Mouse (Mus musculus) cerebellum, adult 2 months (tissue): ENCODE measurements around the gene Car5a. TPM values are rescaled to one million over a fixed set of nuclear protein-coding genes. Genes with fewer than 3 reads are reported as not detected.

Experiments
- DNase-seq, 2 experiments: peaks; one replicate each; pipeline ENCODE4 v3.0.0; 2021
- H3K27ac ChIP-seq: fragments of 200-500 bp; 2 replicates; pipeline ENCODE4 v1.5.1; 2012; ENCODE audit warnings: low read length, control low read depth, inconsistent platforms; ENCODE audit not compliant: insufficient read depth
- H3K27me3 ChIP-seq: fragments of 200-500 bp; 2 replicates; pipeline ENCODE4 v1.6.1; 2012; ENCODE audit warnings: inconsistent platforms, mild to moderate bottlenecking, low read length, moderate library complexity; ENCODE audit not compliant: control insufficient read depth, insufficient read depth
- H3K4me1 ChIP-seq: fragments of 200-500 bp; 2 replicates; pipeline ENCODE4 v1.6.1; 2011; ENCODE audit warnings: low read length; ENCODE audit not compliant: control insufficient read depth, insufficient read depth
- H3K4me3 ChIP-seq: fragments of 200-500 bp; replicated peaks from 2 replicates; pipeline ENCODE3; 2011; ENCODE audit warnings: mild to moderate bottlenecking, low read depth, low read length, control low read depth; ENCODE audit not compliant: insufficient read depth
- CTCF ChIP-seq: fragments of 200-500 bp; IDR thresholded peaks from 2 replicates; pipeline ENCODE4 v1.5.1; 2011; ENCODE audit warnings: low read depth, mild to moderate bottlenecking, control low read depth, low read length, moderate library complexity, borderline replicate concordance; ENCODE audit not compliant: insufficient read depth
- POLR2A ChIP-seq: fragments of 200-500 bp; IDR thresholded peaks from 2 replicates; pipeline ENCODE4 v1.6.1; 2011; ENCODE audit warnings: low read length, control low read depth, borderline replicate concordance; ENCODE audit not compliant: insufficient read depth
- WGBS: fragments of 180-500 bp; shearing (Covaris S2); methylation state at CpG from one replicate; pipeline ENCODE4 v1.1.7; 2018; 5-methylcytosine and 5-hydroxymethylcytosine counted together
- polyA plus RNA-seq: library from polyadenylated mRNA; depleted of rRNA; stranded (reverse); fragments of >200 nt; gene quantifications from 2 replicates; pipeline ENCODE4 v1.2.3, GENCODE M21; 2012

Gene Car5a
- polyA plus RNA-seq, 1 experiment: 0.59 TPM

- H3K27me3 ChIP-seq: no peaks in the 10 kb centered on the region
- peaks cover 14% of the 10 kb centered on the region for H3K4me1 ChIP-seq
- TF ChIP-seq CTCF (no peak), POLR2A (no peak)
- H3K27ac ChIP-seq: no peak overlapping the region
- no peak for DNase-seq
- no peak overlapping the region for H3K4me3 ChIP-seq
- WGBS: 73% methylated on average over 14 of the region's 14 CpGs
Observed at GRCm38 (mm10) chr8:121936391-121936790, 8.3 kb downstream of the Car5a start.

DNA sequence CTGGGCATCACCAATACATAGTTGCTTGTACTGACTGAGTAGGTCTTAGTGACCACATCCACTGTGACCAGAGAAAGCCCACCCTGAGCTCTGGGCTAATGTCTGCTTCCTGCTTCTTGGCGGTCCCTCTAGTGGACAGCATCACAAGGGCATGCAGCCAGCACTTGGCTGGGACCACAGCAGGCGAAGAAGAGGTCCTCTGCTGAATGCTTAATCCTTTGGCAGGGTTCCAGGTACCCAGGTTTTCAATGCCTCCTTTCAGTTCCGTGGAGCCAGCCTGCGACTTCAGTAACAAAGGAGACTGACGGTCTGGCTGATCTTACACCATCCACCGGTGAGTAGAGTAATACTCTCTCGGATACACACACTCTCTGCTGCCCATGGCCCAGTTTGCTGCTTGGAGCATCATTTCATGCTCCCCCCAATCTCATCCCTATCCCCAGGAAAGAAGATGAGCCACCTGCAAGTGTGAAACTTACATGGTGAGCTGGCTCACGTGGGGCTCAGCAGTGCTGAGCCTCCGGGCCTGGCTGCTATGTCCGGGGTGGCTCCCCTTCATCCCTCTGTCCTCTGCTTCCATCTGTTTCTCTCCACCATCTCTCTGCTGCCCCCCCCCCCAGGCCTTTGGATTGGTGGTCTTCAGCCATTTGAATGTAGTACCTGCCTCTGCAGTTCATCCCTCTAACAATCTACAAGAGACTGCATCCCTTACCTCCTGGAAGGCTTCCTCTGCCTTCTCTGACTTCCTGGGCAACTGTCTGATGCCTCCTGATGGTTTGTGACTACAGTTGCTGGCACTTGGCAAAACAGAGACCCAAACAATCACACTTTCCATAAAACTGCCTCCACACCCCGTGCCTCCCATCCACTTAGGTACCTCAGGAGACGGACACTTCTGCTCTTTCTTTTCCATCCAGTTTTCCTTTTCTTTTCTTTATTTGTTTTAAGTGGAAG lies 9.1 kb downstream of the Car5a start:
- WGBS: 22% methylated on average over 12 of the region's 12 CpGs
- no peaks in the 10 kb centered on the region for H3K27me3 ChIP-seq

DNA sequence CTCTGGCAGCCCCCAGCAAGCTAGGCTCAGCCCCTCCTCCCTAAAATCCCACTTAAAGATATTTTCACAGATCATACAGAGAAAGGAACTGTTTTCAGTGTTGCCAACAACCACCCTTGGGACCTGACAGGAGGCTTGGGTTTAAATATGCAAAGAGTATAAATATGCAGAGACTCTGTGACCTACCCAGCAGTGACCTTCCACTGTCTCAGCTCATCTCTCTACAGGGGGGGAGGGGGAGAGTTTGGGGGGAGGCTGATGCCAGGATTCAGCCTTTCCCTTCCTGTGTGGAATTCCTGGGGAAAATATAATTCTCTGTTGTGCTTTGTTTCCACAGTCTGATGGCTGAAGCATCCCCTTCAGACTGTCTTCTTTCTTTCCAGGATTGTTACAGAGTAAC lies 9.8 kb downstream of the Car5a start:
- no peak for TF ChIP-seq POLR2A
- TF ChIP-seq CTCF: no peak
- H3K4me1 ChIP-seq: peaks cover 14% of the 10 kb centered on the region
- no peaks in the 10 kb centered on the region for H3K27me3 ChIP-seq
- no peak for DNase-seq
- no peak overlapping the region for H3K27ac ChIP-seq
- H3K4me3 ChIP-seq: no peak overlapping the region

More for the DNA sequence above, 9.1 kb downstream of the Car5a start:
- Histone ChIP-seq H3K27ac (peak overlapping the region; percentile 19; the same call in 1 of the 2 replicates), H3K4me1 (peaks cover 14% of the 10 kb centered on the region), H3K4me3 (no peak overlapping the region)
- peak; percentile 78 to 86 for DNase-seq
- TF ChIP-seq POLR2A (no peak), CTCF (peak; percentile 45; the same call in 1 of the 2 replicates)

DNA sequence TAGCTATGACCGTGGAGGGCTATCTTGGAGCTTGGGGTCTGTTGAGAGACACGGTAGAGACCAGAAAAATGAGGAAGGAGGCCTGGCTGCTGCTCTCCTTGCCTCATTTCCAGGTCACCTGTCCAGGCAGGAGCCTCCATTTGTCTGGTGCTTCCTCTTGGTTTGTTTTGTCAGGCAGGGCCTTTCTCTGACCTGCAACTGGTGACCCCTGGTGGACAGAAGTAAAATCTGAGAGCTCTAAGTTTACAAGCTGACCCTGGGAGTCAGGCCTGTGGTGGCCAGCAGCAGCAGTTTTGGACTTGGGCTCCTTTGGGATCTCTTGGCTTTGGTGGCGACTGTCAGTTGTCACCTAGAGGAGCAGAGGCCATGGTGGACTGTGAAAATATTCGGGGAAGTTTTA lies 10.2 kb downstream of the Car5a start:
- 52% methylated on average over 4 of the region's 4 CpGs for WGBS
- TF ChIP-seq POLR2A (no peak), CTCF (peak; percentile 28; the same call in 1 of the 2 replicates)
- peak; percentile 36 to 44 for DNase-seq

GRCm38 (mm10) chr8:121932668-121933520 lies 11.8 kb downstream of the Car5a start:
- WGBS: 83% methylated on average over 14 of the region's 14 CpGs
- H3K27me3 ChIP-seq: no peaks in the 10 kb centered on the region
- no peak for TF ChIP-seq CTCF
- TF ChIP-seq POLR2A: no peak
- H3K4me1 ChIP-seq: peaks cover 14% of the 10 kb centered on the region
- H3K4me3 ChIP-seq: no peak overlapping the region
- no peak overlapping the region for H3K27ac ChIP-seq
- no peak for DNase-seq

More for the DNA sequence above, 10.2 kb downstream of the Car5a start:
- Histone ChIP-seq H3K4me1 (peaks cover 14% of the 10 kb centered on the region), H3K27ac (no peak overlapping the region), H3K27me3 (no peaks in the 10 kb centered on the region), H3K4me3 (no peak overlapping the region)

GRCm38 (mm10) chr8:121932026-121932667 lies 12.6 kb downstream of the Car5a start:
- H3K27me3 ChIP-seq: no peaks in the 10 kb centered on the region
- H3K27ac ChIP-seq: no peak overlapping the region
- TF ChIP-seq POLR2A (no peak), CTCF (no peak)
- H3K4me3 ChIP-seq: no peak overlapping the region
- no peak for DNase-seq
- WGBS: 83% methylated on average over 12 of the region's 12 CpGs
- H3K4me1 ChIP-seq: peaks cover 14% of the 10 kb centered on the region

DNA sequence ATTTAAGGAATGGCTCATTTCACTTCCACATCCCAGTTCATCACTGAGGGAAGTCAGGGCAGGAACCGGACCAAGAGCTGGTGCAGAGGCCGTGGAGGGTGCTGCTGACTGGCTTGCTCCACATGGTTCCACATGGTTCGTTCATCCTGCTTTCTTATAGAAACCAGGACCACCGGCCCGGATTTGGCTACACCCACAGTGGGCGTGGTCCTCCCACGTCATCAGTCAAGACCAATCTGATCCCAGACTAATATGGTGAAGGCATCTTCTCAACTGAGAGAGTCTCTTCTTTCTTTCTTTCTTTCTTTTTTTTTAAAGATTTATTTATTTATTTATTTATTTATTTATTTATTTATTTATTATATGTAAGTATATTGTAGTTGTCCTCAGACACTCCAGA lies 13.1 kb downstream of the Car5a start:
- H3K4me3 ChIP-seq: no peak overlapping the region
- TF ChIP-seq CTCF (no peak), POLR2A (no peak)
- H3K4me1 ChIP-seq: peaks cover 14% of the 10 kb centered on the region
- no peak for DNase-seq
- WGBS: 79% methylated on average over 7 of the region's 7 CpGs
- no peak overlapping the region for H3K27ac ChIP-seq
- no peaks in the 10 kb centered on the region for H3K27me3 ChIP-seq
